Mouse (Mus musculus): ENCODE measurements around the gene Ddn. TPM values are rescaled to one million over a fixed set of nuclear protein-coding genes. Genes with fewer than 3 reads are reported as not detected.
"Not testable (repeated sequence)": the region's sequence is repeated elsewhere in the genome, so short reads cannot be mapped to it uniquely, and the experiment has no call there.

Gene Ddn
- total RNA-seq, 4 experiments from 2014 or later = 692 to 784 (median 734) TPM

DNA sequence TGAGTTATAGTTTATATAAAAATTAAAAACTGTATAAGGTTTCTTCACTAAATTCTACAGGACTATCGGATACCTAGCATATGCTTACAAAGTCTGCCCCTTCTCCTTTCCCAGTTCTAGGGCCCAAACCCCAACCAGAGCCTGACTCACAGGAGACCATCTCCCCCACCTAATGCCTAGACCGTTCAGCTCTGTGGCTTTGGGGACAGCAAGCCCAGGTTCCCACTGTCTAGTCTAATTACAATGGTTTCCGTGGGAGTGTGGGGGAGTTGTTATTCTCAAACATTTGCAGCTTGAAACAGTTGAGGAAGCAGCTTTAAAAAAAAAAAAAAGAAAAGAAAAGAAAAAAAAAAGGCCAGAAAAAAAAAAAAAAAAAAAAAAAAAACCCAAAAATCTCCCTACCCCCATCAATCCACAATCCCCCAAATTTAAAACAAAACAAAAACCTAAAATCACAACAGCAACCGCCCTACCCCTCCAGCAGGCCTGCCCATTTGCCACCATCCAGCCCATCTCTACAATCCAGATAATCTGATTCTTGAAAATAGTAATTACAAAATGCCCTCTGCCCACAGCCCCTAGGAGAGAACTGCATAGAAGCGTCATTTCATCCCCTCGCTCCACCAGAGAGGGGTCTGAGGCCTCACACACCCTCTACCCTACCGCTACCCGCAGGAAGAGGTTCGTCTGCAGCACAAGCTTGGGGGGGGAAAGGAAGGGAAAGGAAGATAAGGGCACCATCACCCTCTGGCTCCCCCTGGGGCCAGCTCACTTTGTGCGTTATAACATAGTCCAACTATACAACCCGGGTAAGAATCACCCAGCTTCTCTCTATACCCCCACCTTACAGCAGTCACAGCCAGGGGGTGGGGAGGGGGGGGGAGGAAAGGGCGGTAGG is 23.1 kb upstream of the Ddn start:
- no peak for DNase-seq (ENCODE audit: low spot score in 2 of 2)

DNA sequence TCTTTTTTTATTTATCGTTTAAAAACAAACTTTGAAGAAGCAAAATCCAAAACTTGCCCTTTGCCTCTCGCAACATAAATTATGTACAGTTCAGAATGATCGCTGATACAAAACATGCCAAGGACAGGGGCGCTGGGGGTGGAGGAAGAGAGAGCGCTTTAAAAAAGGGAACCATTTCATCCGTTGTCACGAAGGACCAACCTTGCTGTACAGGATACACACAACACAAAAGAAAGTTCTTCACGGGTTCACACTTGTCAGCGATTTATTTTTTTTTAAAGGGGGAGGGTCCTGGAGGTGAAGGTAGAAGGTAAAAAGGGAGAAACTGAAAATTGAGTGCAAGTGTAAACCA is 22.4 kb upstream of the Ddn start:
- no peak for DNase-seq (ENCODE audit: low spot score in 2 of 2)

DNA sequence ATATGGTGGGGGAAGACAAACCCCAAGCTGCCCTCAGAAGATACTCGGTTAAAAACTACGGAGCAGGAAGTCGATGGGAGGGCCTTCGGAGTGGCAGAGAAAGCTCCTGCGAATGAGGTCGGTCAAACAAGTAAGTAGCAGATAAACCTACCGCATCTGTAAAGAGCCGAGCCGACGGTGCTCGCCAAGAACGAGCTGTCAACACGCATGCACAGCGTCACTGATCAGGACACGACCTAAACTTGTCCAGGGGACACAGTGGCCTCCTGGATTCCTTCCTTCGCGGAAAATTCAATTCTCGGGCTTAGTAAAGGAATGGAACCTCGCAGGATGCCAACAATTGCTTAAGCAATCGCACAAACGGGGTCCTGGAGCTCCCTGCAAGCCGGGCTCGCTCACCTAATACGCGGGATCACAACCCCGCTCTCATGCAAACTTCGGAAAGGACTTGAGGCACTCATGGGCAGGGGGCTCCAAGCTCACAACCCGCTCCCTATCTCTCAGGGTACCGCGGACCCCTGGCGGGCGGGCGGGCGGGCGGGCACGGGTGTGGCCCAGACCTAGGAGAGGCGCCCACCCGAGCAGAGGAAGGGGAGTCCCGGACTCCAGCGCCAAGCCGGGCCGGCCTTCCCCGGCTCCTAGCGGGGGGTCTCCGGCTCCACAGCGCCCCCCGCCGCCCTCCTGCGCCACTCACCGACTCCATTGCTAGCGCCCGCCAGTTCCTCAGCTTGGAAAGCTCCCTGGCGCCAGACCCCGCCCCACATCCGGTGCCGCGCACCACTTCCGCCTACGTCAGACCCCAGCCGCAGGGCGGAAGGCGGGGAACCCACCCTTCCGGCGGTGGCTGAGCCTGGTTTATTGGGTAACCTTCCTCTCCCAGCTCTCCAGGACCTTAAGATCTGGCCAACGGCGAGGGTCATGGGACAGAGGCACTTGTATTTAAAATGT is 21.7 kb upstream of the Ddn start, which contains the start of gene Prkag1:
Prkag1 (minus strand) TSS at position 786 of the 948 bp plus-strand sequence.
- DNase-seq (ENCODE audit: low spot score in 2 of 2) = peak; percentile 87 to 92

DNA sequence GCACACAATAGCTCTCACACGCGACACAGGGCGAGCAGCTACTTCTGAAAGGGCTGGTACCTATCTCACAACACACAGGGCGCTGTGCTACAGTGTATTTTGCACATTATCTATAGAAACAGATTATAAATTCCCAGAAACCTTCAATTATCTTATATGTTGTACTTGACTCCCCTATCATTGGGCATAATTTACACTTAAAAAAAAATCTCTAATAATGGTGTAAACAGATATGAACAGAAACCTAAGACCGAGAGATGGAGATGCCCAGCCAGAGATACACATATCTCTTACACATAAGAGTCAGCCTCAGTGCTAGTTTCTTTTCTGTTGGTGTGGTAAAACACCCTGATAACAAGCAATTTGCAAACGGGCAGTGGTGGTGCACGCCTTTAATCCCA is 18.3 kb upstream of the Ddn start:
- DNase-seq (ENCODE audit: low spot score in 2 of 2) = no peak

DNA sequence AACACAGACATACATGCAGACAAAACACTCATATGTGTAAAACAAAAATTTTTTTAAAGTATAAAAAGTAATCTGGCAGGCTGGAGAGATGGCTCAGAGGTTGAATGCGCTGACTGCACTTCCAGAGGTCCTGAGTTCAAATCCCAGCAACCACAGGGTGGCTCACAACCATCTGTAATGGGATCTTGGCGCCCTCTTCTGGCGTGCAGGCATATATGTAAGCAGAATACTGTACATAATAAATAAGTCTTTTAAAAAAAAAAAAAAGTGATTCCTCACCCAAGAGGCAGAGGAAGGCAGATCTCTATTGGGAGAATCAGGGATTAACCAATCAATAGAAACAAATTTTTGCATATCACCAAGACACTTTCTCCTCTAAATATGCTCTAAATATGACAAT is 14.1 kb upstream of the Ddn start:
- DNase-seq (ENCODE audit: low spot score in 2 of 2) = no peak

DNA sequence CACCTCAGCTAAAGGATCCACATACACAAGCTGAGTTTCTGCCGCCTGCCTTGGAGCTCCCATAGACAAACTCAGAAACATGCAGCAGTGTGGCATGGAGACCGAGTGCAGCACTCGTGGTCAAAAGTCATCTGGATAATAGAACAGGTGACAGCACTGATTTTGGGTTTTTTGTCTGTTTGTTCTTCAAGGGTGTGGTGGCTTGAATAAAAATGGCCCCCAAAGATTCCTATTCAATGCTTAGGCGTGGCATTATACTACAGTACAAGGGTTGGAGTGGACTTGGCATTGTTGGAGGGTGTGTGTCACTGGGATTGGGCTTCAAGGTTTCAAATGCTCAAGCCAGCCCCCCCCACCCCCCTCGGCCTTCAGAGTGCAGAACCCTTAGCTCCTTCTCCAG is 12.9 kb upstream of the Ddn start:
- DNase-seq (ENCODE audit: low spot score in 2 of 2) = no peak

DNA sequence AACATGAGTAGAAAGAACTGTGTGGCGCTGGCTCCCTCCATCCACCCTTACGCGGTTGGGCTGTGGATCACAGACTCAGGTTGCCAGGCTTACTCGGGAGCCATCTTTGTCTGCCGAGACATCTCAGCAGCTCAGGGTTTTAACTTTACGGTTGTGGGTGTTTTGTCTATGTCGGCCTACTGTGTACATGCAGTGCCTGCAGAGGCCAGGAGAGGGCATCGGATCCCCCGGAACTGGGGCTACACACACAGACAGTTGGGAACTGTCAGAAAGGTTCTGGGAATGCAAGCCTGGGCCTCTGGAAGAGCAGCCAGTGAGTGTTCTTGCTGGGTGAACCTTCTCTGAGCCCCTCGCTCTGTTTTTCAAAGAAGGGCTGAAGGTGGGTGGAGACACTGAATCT is 12.1 kb upstream of the Ddn start:
- no peak for DNase-seq (ENCODE audit: low spot score in 2 of 2)

DNA sequence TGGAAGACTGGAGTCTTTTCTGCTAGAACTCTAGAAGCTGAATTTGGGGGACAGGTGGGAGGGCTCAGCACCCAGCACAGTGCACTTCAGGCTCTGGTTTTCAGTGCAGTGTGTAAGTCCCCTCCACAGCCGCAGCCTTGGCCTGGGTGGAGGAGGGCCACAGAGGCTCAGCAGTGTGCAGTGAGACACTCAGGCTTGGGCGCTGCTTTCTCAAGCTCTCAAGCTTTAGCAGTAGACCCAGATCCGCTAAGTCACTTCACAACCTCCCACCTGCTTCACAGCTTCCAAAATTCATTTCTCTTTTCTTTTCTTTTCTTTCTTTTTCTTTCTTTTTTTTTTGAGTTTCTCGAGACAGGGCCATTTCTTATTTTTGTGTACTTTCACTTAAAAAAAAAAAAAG is 11.6 kb upstream of the Ddn start:
- DNase-seq (ENCODE audit: low spot score in 2 of 2) = no peak

DNA sequence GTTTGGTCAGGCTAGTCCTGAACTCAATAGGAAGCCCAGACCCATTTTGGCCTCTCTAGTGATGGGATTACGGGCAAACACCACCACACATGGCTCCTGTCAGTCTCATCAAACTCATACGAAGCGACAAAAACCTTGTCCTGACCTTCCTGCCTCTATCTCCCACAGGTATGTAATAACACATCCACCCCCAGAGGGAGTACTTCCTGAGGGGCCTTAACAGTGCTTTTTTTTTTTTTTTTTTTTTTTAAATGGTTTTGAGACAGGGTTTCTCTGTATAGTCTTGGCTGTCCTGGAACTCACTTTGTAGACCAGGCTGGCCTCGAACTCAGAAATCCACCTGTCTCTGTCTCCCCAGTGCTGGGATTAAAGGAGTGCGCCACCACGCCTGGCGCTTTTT is 8.9 kb upstream of the Ddn start:
- DNase-seq (ENCODE audit: low spot score in 2 of 2) = no peak

DNA sequence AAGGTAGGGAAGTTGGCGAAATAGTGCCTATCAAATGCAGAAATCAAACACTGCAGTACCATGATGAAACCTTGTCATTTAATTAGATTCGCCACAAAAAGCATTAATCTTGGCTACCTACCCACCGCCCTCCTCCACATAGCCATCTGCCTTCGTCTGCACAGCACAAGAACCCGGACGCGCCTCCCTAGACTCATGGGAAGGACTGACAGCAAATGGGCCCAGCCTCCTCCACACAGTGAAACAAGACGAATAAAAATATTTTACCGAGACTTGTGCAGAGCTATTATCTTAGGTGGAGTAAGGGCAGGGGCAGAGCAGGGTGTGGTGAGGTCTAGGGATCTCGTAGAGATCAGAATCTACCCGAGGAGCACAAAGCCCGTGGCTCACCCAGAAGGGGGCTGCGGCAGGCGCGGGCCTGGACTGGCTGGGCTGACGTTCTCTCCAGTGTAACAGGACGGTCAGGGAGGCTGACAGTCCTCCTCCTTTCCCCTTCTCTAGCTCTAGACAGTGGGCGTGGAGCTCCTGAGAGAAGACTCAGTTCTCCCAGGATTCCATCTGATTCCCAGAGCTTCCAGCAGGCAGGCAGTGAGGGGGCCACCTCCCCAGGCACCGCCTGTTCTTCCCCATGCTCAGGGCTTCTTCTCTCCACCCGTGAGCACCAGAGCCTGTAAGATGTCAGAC is 3.6 kb upstream of the Ddn start:
- DNase-seq (ENCODE audit: low spot score in 2 of 2) = peak in 1 of 2 experiments; percentile 83

DNA sequence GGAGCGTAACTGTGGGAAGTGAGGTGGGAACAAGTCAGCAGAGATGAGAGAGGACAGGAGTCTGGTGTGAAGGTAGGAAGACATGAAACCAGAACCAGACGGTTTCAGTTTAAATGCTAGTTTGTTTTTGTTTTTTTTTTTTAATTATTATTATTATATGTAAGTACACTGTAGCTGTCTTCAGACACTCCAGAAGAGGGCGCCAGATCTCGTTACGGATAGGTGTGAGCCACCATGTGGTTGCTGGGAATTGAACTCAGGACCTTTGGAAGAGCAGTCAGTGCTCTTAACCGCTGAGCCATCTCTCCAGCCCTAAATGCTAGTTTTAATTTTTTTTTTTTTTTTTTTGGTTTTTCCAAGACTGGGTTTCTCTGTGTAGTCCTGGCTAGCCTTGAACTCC is 922 bp upstream of the Ddn start:
- not testable (repeated sequence) for DNase-seq (ENCODE audit: low spot score in 2 of 2)

DNA sequence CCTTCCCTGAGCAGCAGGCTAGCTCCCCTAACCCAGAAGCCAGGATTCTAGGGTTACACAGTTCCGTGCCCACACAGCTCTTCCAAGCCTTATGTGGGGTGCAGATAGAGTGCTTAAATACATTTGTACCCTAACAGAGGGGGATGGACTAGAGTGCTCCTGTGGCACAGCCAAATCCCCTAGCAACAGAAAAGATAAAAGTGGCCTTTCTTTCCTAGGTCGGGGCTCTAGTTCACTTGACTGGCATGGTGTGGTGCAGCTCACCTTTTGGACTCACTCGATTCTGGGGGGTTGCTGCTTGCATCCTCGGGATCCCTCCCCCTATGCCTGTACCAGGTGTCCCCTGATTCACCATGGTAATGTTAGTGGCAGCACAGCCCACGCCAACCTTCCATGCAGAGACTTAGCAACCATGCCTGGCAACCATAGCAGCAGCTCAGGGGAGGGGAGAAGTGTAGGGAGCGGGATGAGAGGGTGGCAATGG is 597 bp downstream of the Ddn start:
- DNase-seq (ENCODE audit: low spot score in 2 of 2) = peak in 1 of 2 experiments; percentile 95

DNA sequence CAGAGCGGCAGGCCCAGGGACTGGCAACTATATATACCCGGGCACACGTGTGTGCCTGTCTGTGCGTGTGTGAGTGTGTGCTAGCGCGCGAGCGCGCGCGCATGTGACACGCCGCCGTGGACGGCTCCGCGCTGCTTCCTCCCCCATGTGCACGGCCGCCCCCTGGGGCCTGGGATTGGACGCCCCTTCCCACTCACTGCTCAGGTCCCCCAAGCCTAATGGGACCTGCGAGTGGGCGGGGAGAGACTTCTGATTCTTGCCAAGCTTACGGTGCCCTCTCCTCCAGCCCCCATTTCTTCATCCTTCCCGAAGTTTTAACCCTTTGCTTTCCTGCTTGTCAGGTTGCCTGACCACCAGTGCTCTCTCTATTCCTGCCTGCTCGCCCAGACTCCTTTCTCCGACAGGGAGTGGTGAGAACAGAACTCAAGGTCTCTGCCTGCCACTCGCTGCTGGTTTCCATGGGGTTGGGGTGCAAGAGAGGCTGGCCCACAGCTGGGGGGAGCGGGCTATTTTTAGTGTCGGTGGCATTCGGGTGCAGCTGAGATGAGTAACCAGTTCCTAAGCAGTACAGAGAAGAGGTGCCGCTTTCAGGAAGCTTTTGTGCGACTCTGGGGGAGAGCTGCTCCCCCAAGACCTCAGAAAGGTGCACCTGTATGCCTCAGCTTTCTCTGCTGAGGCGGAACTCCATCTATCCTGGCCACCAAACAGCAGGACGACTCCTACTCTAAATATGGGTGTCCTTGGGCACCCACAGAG is 1.2 kb downstream of the Ddn start:
- peak in 1 of 2 experiments; percentile 87 for DNase-seq (ENCODE audit: low spot score in 2 of 2)

DNA sequence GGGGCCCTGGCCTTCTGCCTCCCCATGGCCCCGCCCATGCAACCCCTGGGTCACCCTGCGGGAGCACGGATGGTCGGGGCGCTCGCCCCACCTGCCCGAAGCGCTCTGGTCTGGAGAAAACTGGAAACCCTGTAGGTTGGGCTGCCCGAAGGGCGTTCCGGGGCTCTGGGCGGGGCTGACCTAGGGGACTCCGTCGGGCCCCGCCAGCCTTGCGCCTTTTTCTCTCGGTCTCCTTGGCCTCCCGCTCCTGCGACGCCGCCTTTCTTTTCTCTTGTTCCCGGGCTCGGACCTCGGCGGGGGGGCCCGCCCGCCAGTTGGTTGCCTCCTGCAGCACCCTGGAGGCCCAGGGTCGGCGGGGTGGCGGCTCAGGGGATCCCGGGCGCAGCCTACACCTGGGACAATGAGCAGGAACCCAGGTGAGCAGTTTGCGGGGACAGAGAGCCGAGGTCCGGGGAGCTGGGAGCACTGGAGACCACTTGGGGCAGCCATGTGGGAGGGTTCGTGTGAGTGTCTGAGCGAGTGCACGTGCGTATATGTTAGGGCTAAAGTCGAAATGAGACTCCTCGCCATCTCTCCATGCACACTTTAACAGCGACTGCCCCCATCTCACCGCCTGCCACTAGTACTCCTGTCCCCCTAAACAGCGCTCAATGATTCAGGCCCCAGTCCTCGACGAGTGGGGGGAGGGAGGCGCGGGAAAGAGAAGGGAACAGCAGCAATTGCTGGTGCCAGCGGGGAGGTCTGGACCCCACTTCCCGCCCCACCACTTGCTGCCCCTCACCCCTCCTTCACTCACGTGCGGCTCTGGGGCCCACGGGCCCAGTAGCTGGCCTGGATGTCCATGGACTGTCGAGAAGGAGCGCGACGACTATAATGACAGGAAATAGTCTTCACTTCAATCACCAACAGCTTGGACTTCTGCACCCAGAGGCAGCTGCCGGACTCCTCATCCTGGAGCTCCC is 2.2 kb downstream of the Ddn start:
- no peak for DNase-seq (ENCODE audit: low spot score in 2 of 2)

DNA sequence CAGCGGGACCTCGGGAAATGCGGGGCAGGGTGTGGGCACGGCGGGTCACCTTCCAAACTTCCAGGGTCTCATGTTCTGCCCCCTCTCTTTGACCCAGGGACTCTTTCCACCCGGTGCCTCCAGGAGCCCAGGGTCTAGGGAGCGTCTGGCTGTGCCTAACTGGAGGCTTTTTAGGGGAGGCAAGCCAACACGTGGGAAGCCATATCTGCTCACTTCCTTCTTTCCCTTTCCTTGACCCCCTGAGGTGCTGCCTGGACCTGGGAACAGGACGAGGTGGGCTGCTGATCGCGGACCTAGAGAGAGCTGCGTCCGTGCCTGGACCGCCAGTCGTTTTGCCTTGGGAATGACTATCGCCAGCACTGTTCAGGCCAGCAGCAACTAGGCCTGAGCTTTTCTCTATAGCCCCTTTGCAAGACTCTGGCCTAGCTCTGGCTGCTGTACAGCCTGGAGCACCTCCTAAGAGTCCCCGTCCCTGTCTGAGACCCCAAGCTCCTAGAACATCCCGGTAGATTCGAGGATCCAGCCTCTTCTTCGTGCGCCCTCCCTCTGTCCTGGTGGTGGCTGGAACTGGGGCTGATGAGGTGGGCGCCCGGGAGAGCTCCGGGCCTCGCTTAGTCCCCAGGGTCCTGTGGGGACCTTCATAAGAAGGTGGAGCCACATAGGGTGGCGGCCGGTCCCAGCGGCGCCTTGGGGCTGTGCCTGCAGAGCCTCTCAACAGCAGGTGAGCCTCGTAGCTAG is 3.0 kb downstream of the Ddn start:
- DNase-seq (ENCODE audit: low spot score in 2 of 2) = no peak

DNA sequence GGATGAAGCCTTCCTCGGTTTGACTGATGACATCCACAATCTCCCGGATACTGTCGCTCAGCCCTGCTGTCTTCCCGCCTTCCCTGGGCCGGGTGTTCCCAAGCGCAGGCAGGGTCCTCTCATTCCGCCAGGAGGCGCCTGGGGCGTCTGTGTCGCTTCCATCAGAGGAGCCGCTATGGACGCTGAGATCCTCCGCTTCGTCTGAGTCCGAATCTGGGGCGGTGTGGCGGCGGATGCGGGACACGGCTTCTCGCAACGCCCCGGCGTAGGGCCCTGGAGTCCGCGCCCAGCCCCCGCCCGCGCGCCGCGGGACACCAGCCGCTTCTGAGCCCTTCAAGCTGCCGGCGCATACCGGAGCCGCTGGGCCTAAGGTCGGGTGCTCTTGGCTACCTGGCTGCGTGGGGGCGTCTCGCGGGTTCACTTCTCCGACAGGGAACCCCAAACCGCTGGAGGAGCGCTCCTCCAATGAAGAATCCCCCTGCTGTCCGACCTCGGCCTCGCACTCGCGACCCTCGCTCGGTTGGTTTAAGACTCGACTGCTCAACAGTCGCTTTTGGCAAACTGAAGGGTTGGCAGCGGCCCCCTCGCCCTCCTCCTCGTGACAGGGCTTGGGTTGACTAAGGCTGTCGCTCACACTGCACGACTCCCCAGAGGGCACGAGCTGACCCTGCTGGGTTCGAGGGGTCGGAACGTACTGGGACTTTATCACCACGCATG is 3.8 kb downstream of the Ddn start:
- peak in 1 of 2 experiments; percentile 71 for DNase-seq (ENCODE audit: low spot score in 2 of 2)

DNA sequence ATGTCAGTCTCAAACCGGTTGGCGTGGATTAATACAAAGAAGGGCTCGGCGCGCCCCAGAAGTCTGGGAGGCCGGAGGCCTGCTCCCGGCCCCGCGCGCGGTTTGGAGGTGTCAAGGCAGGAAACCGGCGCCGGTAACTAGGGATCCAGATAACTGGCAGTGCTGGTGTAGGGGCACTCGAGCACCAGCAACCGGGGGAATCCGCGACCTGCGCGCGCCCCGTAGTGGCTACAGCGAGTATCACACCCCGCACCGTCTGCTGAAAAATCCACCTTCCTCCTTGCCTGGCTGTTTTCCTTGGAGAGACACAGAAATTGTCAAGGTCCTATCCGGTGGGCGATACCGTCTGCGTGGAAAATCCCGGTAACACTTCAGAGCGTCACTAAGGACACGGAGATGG is 5.2 kb downstream of the Ddn start:
- peak; percentile 76 to 91 for DNase-seq (ENCODE audit: low spot score in 2 of 2)

DNA sequence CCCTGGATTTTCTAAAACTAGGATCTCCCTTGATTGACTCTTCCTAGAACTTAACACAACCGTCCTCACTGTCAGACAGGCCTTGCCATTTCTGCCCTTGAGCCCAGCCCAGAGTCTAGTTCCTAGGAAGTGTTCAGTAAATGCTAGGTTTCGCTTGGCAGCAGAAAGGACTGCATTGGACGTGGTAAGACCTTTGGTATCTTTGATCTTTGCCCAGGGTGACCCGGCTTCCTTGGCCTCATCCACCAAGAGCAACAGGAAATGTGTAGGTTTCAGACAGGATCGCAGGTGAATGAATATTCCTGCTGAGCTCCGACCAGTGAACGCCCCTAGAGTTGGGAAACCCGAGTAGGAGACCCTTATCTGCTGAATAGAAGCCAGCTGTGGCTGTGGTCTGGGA is 6.4 kb downstream of the Ddn start:
- DNase-seq (ENCODE audit: low spot score in 2 of 2) = no peak

Data from left cerebral cortex, adult 8-10 months (tissue).